Mouse (Mus musculus) adrenal gland, adult 18-20 months (tissue): ENCODE measurements at regions not wholly inside any gene's neighbourhood (a gene's known extent, or its start where the extent isn't known, plus 50 kb on each side); places are given as distances from the start of the nearest gene placed in this dataset.
A peak's percentile ranks its signal among the peaks of the same experiment; 100 is the strongest.
"Not testable (repeated sequence)": the region's sequence is repeated elsewhere in the genome, so short reads cannot be mapped to it uniquely, and the experiment has no call there.

ENCODE experiments used
- DNase-seq, 2 experiments: peaks; one replicate each; pipeline ENCODE4 v3.0.0; 2021 to 2022; ENCODE audit warnings: low spot score in 2 of 2

- DNase-seq: no peak
These were observed 414.3 kb downstream of the Gtdc1 start for GRCm38 (mm10) chr2:44513080-44513724.

DNA sequence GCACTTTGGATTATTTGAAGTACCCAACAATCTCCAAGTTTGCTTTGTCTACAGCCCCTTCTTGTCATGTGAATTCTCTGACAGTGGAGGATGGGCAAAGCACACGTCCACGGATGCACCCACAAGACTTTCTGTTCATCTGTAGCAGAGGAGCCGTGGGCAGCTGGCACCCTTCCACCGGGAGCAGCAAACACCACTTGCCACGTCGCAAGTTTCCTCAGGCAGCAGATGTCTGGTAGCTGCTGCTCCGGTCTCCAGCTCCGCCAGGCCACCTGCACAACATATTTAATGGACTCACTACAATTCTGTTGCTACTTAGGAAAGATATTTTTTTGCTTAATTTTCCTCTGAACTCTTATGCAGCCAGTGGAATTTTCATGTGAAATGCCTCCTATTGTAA, 415.1 kb downstream of the Gtdc1 start:
- no peak for DNase-seq

- DNase-seq: peak in 1 of 2 experiments; percentile 28
These were observed 418.4 kb downstream of the Gtdc1 start for GRCm38 (mm10) chr2:44509101-44509500.

DNA sequence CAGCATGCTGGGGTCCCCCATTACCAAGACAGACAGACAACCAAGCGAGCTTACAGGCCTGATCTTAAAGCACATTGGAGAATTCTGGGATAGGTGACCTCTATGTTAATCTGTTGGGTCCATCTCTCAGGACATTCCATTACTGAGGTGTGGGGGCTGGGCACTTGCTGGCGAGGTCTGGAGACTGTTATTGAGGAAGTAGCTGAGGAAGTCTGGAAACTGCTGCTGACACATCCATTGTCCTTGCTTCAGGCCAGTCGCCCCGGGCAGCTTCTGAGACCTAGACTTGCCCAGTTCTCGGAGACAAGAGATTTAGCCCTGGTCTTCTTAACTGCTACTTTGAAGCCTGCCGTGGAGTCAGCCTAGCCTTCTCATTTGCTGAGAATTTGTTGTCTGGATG, 423.2 kb downstream of the Gtdc1 start:
- DNase-seq: no peak

- DNase-seq: not testable (repeated sequence)
These were observed 436.7 kb downstream of the Gtdc1 start for GRCm38 (mm10) chr2:44490806-44491205.

DNA sequence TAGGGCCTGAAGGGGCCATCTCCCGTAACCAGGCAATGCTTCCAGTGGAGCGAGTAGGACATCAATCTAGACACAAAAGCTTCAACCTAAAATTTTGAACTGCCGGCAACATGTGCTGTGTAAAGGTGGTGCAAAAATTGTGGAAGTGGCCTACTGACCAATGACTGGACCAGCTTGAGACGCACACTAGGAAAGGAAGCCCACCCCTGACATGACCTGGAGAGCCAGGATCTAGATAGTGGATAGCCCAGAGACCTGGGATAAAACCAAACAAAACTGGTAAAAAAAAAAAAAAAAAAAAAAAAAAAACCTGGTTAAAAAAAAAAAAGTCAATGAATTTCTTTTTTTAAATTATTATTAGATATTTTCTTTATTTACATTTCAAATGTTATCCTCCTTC, 437.2 kb downstream of the Gtdc1 start:
- DNase-seq: no peak

GRCm38 (mm10) chr2:44485880-44486279, 441.6 kb downstream of the Gtdc1 start:
- no peak for DNase-seq

- DNase-seq: peak in 1 of 2 experiments; percentile 10
These were observed 447.7 kb downstream of the Gtdc1 start for GRCm38 (mm10) chr2:44479746-44480145.

GRCm38 (mm10) chr2:44475456-44475855, 452.0 kb downstream of the Gtdc1 start:
- DNase-seq: no peak

DNA sequence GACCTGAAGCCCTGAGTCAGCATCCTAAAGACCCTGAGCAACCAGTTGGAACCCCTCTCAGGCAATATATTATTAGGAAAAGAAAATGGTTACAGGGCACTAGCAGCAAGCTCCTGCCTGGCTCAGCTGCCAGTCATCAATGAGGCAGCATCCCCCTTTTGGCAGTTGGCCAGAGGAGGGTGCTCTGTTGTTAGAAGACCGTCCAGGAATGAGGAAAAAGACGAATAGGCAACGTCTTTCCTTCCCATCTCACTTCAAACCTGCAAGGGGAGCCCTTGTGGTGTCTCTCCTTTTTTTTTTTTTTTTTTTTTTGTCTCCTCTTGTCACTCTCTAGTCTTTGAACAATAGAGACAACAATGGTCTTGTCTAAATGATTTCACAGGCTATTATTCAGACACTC, 452.8 kb downstream of the Gtdc1 start:
- no peak for DNase-seq

DNA sequence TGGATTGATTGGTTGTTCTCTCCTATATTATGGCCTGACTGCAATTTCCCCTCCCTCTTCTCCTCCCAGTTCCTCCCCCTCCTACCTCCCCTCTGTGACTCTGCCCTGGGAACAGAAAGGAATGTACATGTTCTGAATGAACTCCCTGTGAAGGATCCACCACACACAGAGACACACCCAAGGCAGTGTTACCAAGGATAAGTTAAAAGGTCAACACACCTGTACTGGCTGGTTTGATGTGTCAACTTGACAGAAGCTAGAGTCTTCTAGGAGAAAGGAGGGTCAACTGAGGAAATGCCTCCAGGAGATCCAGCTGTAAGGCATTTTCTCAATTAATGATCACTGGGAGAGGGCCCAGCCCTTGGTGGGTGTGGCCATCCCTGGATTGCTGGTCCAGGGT, 456.1 kb downstream of the Gtdc1 start:
- no peak for DNase-seq

GRCm38 (mm10) chr2:44470953-44471352, 456.5 kb downstream of the Gtdc1 start:
- no peak for DNase-seq

GRCm38 (mm10) chr2:44464631-44465030, 462.8 kb downstream of the Gtdc1 start:
- DNase-seq: no peak

DNA sequence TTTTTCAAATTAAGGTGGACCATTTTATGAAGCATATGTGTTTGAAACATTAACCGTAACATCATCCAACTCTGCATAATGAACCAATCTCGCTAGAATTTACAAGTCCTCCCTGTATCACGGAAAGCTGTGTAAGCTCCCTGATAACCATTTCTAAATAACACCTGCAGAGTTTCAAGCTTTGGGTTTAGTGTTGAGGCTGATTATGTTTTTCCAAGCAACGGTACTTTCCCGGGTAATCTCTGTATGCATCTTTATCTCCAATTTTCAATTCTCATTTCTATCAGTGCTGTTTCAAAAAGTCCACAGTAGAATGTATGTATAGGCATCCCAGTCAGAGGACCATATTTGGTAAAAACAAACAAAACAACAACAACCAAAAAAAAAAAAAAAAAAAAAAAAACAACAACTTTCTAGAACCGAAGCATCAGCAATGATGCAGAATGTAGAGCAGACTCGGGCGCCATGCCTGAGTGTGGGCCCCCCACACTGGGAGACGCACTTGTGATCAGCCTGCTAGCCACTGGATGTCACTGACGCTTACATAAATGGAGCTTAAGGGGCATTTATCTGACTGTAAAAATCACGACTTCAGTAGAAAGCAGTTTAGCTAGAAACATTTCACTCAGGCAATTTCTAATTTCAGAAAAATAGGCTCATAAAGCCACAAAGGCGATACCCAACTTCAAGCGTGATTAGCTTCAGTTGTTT, 464.7 kb downstream of the Gtdc1 start:
- DNase-seq: no peak

- no peak for DNase-seq
These were observed 465.9 kb downstream of the Gtdc1 start for GRCm38 (mm10) chr2:44461289-44462250.

DNA sequence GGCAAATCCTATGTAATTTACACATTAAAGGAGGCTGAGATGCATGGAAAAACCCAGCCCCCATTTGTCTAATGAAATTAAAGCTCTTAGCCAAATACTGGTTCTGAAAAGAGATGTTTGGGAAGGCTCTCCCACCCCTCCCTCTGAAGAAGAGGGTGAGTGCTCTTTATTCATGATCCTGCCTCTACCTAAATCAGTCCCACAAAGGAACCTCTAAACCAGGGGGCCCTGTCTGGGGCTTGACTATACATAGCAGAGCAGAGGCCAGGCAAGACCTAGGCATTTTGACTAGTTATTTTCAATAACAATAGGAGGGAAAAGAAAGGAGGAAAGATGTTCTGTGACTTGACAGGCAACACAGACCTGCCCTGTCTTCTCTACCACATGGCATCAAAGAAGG, 478.0 kb downstream of the Gtdc1 start:
- DNase-seq: no peak
